Mouse (Mus musculus) thymus, postnatal 14 days (tissue): ENCODE results near the gene Ppp2r3a.
A peak's percentile ranks its signal among the peaks of the same experiment; 100 is the strongest.

ENCODE experiments used
- DNase-seq: peaks from one replicate; pipeline ENCODE4 v3.0.0; 2021

Gene Ppp2r3a

DNA sequence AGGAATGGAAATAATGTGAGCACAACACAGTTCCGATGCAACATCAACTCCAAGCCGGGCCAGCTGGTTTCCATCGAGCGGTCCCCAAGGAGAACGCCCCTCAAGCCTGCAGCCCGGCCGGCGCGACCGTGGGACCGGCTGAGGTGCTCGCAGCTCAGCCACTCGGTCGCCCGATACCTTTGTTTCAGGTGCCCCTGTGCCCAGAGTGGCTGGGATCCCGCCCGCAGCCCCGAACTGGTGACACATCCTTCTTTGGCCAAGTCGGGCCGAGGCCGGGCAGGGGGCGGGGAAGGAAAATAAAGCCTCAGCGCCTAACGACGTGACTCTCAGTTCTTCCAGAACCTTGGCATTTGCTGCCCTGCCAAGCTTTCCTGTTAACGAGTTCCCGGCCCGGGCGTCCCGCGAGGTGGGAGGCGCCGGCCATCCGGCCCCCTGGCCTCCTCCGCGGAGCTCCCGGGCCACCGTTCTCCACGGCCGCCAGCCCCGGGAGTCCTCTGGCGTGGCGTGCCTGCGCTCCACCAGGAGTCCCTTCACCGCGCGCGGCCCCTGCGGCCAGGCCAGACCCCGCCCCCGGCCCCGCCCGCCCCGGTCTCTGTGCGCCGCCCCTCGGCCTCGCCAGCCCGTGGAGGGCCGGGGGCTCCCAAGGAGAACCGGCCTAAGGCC is 483 bp downstream of the Ppp2r3a start:
- DNase-seq = peak; percentile 50

DNA sequence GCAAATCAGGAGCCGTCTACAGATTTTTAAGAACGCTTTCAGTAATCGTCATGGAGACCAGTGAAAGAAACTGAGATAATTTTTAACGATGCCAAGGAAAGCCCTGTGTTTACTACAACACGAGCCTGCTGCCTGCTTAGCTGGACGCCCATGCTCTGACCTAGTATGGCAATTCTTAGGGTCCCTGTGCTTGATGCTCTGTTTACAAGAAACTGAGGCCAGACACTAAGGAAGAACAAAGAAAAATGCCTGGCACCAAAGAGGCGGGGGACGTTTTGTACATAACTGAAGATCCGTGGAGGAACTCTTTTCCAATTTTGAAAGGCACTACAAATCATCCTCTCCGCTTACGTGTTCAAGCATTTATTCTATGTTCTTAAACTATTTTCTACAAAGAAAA is 1.1 kb downstream of the Ppp2r3a start:
- DNase-seq = no peak

DNA sequence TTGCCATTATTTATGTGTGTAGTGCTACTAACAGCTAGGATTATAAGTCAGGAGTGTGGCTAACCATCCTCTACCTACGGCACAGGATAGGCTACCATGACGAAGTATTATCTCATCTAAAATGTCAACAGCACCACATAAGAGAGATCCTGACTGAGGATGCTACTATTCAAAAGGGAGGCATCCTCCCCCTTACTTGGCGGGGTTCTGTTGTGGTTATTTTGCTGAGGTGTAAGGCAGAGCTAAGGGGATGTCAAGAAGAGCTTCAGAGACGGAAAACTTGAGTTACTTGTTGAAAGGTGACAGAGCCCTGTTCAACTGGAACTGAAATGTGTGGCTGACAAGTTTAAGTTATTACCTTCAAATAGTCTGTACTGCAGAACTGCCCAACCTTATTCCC is 2.0 kb downstream of the Ppp2r3a start:
- DNase-seq = peak; percentile 29

DNA sequence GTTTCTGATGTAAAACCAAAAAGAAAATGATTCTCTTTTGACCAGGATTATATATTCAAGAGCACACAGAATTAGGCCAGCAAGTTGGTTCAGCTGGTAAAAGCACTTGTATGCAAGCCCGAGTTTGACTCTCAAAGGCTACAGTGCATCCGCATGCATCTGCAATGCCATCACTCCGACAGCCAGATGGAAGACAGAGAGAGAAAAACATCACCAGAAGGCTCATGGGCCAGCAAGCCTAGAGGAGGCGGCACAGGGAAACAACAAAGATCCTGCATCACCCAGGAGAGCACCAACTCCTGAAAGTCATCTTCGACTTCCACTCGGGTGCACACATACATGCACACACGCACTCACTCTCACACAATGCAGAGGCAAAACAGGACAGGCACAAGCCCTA is 4.1 kb downstream of the Ppp2r3a start:
- DNase-seq = no peak

DNA sequence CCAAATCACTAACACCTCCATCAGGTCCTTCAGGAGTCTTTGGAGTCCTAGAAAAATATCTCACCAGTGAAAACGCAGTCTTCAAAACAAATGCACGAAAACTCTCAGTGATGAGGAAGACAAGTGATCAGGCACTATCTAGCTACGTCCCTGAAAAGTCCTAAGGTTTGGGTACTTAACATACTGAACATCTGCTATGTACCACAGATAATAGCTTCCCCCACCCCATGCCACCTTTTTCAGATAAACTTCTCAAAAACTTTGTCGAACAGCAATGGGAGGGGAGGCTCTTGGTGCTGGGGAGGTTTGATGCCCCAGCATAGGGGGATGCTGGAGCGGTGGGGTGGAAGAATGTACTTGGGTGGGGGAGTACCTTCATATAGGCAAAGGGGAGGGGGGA is 6.1 kb downstream of the Ppp2r3a start:
- DNase-seq = no peak

DNA sequence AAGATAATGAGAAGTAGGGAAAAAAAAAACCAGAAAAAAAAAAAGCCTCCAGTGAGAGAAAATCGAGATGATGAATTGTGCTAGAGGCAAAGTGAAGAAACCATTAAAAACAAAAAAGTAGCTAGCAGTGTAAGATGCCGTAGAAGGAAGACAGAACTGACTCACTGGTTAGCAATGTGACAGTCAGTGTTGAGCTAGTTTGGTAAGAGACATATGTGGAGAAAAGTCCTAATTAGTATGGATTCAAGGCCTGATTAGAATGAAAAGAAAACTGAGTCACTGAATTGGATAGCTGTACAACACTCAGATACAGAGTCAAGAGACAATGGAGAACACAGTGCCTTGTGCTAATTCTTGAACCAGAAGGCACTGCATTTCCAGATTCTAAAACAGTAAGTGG is 7.9 kb downstream of the Ppp2r3a start:
- DNase-seq = no peak

DNA sequence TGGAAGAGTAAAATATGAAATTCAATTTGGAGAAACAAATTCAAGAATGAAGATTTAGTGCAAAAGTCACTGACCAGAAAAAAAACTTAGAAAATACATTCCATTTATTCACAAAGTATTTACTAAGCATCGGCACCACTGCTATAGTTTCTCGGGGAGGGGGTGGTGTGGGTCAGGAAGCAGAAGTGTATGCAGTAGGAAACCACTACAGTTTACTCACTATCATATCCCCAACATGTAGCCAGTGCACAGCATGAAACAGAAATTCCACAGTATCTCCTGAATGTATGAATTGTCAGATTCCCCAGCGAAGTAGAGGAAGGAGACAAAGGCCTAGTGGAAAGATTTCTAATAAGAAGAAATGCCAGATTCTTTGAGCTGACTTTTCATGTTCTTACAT is 11.4 kb downstream of the Ppp2r3a start:
- DNase-seq = no peak

DNA sequence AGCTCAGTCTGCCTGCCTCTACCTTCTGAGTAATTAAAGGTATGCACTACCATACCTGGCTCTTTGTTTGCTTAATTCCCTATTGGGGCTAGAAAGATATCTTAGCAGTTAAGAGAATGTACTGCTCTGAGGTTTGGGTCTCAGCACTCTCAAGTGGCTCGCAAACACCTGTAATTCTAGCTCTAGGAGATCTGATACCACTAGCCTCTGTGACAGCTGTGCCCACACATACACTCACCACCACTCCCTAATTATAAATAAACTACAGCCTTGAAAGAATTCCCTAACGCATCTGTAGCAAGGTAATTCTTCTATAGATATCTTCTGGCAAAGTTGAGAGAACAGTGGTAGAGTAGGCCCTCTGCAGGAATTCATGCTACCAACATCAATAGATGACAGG is 15.8 kb downstream of the Ppp2r3a start:
- DNase-seq = no peak

DNA sequence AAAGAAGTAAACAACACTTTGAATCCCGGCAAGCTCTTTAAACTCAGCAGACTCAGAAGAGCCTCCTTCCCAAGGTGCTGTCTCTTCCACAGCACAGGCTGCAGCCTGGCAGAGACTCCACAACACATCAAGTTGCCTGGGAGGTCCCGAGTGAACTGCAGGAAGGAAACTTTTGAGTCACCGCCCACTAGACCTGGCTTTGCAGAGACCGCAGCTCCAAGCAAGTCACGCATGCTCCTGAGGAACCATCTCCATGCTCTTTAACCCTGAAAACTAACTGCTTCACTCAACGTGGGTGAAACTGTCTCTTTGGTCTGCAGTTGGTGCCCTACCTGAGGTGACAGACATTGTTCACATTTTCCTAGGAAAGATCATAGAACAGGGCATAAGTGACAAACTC is 19.6 kb downstream of the Ppp2r3a start:
- no peak for DNase-seq

DNA sequence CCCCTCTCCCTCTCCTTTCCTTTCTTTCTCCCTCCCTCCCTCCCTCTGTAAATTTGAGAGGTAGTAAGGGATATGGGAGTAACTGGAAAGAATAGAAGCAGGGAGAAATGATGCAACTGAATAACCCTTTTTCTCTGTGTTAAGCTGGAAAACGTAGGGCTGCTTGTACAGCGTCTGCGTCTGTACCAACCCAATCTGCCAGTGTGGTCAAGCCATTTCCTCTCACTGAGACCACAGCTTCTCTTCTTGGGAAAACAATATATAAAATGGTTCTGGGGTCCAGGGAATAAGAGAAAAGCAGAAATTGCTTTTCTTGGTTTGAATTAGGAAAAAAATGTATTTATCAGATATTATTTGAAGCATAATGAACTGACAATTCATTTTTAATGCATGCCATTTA is 21.6 kb downstream of the Ppp2r3a start:
- DNase-seq = no peak

DNA sequence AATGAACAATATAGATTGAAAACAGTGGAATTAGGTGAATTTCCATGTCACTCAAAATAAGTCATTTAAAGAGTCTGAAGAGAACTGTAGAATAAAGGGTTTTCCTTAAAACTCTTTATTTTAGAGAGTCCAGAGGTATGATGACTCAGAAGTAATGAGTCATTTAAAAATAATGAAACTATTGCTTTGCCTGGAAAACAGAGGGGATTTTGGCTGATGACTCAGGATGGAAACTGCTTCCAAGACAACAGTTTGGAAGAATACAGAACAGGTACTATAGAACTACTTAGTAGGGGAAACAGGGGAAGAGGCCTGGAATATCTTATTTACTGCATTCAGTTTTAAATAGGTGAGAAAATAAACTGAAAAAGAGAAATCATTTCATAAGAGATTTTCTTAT is 22.7 kb downstream of the Ppp2r3a start:
- DNase-seq = no peak

DNA sequence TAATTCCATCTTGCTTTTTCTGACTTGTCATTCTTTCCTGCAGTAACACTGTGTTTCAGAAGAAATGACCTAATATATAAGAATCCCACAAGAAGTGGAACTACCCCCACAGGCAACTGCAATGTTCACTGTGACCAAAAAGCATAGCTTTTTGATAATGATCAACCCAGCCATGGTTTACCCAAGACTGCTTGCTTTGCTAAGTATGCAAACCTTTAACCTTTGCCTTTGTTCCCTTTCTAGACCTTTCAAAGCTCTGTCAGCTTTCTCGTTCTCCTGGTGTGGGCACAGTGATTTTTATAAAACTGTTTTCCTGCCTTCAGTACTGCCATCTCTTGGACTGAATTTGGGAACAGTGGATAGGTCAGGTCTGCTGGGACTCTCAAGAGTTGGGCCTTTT is 43.6 kb downstream of the Ppp2r3a start:
- DNase-seq = no peak

DNA sequence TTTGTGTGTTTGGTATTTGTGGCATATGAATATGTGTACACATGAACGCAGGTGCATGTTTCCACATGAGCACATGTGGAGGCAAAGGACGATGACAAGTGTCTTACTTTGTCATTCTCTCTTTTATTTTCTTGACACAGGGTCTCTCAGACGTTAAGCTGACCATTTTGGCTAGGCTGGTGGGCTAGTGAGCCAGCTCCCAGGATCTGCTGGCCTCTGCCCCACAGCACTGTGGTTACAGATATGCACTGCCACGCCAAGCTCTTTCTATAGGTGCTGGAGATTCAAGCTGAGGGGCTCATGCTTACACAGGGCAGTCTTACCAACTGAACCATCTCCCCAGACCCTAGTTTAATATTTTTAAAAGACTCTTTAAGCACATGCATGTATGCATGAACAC is 45.1 kb downstream of the Ppp2r3a start:
- DNase-seq = no peak

DNA sequence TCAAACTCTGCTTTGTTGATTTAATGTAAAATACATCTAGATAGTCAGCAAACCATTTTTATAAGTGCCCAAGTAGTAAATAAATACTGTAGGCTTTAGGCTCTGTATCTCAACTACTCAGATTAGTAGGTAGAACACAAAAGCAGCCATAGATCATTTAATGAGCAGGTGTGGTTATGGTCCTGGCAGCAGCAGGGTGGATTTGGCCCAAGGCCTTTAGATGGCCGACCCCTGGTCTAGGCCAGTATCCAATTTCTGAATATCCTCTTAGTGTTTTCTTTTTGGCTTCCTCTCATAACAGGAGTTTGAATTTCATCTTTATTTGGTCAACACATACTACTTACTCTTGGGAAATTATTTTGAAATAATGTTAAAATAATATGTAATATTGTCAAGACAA is 46.4 kb downstream of the Ppp2r3a start:
- DNase-seq = no peak

DNA sequence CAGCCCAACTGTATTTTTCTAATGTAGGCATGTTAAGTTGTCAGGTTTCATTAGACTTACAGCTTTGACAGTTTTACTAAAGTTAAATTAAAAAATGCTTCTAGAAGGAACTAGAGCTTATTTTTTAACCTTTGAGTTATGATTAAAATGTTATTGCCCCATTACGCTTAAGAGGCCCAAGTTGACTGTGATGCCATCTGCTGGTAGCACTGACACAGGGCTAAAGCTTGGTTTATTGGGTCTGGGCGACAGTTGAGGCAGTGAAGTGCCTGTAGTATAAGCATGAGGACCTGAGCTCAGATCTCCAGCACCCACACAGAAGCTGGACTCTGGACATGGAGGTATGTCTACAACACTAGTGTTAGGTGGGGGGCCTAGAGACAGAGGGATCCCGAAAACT is 47.5 kb downstream of the Ppp2r3a start:
- DNase-seq = no peak

DNA sequence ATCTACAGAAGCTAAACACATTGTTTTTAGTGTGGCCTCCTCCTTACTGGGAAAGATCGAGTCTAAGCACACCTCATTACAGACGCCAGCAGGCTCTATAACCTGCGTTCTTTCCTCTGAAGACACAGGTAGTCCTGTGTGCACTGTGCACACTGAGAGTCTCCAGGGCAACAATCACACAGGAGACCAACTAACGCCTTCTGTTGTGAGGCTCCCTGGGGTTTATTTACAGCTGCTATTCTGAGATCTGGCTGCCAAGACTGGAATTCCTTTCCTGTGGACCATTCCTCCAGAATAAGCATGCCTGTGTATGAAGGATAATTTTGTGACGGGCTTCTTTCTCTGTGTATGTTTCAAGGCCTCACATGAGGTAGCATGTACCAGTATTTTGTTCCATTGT is 51.0 kb downstream of the Ppp2r3a start:
- no peak for DNase-seq

DNA sequence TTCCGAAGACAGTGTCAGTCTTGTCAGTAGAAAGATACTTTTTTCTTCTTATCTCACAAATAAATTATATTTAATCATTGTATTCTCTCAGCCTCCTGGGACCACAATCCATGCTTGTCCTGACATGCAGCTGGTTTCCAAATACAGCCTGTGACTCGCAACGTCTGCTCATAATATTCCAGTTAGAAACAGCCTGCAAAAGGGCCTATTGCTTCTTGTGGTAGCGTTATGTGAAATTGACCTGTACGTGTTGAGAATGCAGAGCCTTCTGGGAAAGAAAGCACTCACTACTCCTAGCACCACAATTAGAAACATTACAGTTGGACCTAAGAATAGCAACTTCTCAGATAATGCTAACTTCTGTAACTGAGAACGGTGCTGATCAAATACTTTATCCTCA is 52.8 kb downstream of the Ppp2r3a start:
- DNase-seq = no peak

DNA sequence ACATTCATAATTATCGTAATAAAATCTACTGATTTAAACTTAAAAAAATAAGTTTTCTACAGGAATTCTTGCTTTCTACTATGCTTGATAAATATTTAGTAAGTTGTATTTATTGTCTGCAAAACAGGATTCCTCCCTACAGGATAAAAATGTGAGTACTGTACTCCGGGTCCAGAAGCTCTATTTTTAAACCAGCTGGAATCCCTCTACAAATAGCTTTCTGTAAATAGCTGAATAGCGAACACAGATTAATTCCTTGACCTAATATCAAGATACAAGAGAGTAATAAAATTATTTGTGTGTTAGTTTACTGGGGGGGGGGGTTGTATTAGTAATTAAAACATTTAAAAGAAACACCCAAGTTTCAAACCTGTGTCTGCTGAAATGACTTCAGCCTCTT is 53.3 kb downstream of the Ppp2r3a start:
- DNase-seq = no peak

DNA sequence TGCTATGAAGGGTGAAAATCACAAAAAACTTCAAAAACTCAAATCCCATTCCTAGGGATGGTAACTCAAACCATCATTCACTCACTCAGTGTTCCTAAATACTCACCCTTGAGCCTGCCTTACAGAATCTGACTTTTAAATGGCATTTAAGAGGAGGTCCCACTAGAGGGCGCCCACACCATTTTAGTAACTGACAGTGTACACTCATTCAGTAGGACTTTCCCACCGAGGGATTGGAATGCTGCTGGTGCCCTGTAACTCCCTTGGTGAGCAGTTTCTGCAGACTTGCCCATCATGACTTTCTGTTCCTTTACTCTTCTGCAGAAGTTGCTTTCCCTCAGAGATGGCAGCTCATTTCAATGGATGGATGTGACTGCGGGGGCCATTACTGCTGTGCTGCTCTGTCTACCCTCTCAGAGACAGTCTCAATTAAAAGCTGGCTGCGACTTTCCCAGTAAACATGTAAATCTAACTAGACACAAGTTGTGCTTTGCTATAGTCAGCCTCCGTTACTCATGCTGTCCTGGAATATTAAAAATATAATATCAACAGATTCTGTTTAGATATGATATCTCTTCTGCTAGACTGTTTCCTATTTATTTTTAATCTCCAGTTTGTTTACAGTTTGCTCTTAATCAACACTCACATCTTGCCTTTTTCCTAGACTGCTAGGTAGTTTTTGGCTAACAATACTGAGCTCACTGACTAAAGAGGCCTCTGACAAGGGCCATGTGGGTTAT is 69.5 kb downstream of the Ppp2r3a start:
- DNase-seq = peak; percentile 71

DNA sequence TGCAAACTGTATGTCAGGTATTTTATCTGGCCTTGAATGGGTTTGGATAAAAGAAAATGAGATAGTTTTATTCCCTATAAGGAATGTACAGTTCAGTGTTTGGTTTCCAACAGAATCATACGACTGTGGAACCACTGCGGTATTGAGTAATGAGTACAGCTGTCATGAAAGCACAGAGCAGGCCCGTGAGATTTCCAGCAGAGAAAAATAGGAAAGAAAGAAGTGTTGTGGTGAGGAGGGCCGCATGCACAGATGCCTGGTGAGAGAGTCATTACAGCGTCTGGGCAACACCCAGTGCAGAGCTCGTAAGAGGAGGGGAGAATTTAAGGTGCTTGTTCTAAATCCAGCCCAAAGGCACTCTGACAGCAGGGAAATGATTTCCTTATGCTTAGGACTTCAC is 70.3 kb downstream of the Ppp2r3a start:
- DNase-seq = no peak

DNA sequence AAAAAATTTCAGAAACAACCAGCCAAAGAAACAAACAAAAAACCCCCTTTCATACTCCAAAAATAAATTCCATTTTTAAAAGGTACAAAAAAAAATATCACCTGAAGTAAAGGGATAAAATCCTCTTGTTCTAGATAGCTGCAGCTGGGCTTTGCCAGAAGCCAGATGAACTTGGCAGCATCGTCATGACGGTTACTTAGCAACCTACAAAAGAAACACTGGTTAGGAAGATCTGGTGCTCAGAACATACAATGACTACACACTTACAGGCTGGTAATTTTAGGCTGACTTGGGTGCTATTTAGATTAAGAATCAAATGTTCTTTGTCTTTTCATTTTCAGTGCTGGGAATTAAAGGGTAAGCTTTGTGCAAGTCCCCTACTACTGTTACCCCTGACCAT is 71.4 kb downstream of the Ppp2r3a start:
- DNase-seq = no peak

DNA sequence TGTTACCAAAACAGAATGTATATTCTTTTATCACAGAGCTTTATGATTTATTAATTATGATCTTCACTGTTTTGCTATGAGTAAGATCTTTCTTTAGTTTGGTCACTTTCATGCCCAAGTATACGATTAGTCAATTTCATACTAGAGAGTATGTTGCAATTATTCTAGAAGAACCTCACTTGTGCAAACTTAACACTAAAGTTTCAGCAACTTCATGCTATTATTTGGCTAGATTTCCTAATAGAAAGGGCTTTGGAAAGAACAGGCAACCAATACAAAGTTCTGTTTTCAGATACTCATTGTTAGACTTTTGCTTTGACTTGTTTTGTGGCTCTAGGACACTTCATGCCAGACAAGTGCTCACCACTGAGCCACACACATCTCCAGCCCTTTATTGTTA is 91.0 kb downstream of the Ppp2r3a start:
- DNase-seq = no peak

DNA sequence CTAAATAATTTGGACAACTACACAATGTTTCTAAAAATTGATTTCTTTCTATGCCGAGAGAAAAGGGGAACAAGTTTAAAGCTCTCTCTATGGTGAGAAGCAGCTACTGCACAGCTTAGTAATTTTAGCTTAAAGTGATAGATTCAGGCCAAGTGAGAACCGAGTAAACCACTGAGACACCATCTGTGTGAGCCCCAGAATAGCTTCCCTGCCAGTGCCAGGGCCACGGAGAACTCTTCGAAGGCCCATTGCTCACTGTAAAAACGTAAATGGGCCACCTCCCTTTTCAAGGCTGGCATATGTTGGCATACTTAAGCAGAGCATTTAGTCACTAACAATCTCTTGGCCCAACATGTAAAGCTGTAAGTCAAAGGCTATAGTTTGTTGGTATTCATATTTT is 91.5 kb downstream of the Ppp2r3a start:
- DNase-seq = no peak

DNA sequence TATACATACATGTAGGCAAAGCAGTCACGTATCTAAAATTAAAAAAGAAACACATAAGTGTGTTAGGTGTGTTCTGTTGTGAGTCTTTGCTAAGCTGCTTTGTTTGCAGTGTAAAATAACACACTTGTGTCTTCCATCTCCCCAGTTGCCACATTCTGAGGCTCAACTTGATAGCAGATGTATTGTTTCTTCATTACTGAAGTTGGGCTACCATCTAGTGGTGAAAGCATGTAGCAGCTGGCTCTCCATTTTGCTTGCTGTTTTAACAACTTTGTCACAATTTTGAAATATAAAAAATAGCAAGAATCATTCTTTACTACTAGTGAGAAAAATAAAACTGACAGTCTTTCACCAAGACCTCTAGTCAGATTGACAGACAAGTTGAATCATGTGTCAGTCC is 92.2 kb downstream of the Ppp2r3a start:
- DNase-seq = peak; percentile 35

DNA sequence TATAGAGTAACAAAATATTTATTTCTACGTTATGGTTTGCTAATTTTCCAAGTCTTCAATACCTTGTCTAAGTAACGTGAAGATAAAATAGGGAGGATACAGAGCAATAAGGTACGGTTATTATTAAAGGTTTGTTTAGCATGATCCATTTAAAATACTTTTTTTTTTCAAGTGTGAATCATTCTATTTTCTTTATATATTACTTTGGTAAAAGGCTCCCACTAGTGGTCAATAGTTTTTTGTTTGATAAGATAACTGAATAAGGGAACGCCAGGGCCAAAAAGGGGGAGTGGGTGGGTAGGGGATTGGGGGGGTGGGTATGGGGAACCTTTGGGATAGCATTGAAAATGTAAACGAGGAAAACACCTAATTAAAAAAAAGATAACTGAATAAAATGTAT is 98.7 kb downstream of the Ppp2r3a start:
- no peak for DNase-seq
